Mouse (Mus musculus): ENCODE data around the gene Ptpn12.

Gene Ptpn12

GRCm38 (mm10) chr5:21032626-21033025, 23.1 kb downstream of the Ptpn12 start:
- no peak for ATAC-seq (ENCODE audit: insufficient number of reproducible peaks, low FRiP score, low TSS enrichment)

GRCm38 (mm10) chr5:21030226-21030625, 25.5 kb downstream of the Ptpn12 start:
- ATAC-seq (ENCODE audit: insufficient number of reproducible peaks, low FRiP score, low TSS enrichment) = no peak

GRCm38 (mm10) chr5:21017075-21017474, 38.6 kb downstream of the Ptpn12 start:
- no peak for ATAC-seq (ENCODE audit: insufficient number of reproducible peaks, low FRiP score, low TSS enrichment)

GRCm38 (mm10) chr5:21010908-21011307, 44.8 kb downstream of the Ptpn12 start:
- ATAC-seq (ENCODE audit: insufficient number of reproducible peaks, low FRiP score, low TSS enrichment) = no peak

- no peak for ATAC-seq (ENCODE audit: insufficient number of reproducible peaks, low FRiP score, low TSS enrichment)
These were observed 53.0 kb downstream of the Ptpn12 start for GRCm38 (mm10) chr5:21002723-21003122.

GRCm38 (mm10) chr5:21001622-21002315, 53.9 kb downstream of the Ptpn12 start:
- ATAC-seq (ENCODE audit: insufficient number of reproducible peaks, low FRiP score, low TSS enrichment) = no peak

GRCm38 (mm10) chr5:20998427-20998826, 57.3 kb downstream of the Ptpn12 start:
- ATAC-seq (ENCODE audit: insufficient number of reproducible peaks, low FRiP score, low TSS enrichment) = no peak

- no peak for ATAC-seq (ENCODE audit: insufficient number of reproducible peaks, low FRiP score, low TSS enrichment)
These were observed 58.2 kb downstream of the Ptpn12 start for GRCm38 (mm10) chr5:20997555-20997954.

GRCm38 (mm10) chr5:20990062-20990809, 65.5 kb downstream of the Ptpn12 start:
- no peak for ATAC-seq (ENCODE audit: insufficient number of reproducible peaks, low FRiP score, low TSS enrichment)

- ATAC-seq (ENCODE audit: insufficient number of reproducible peaks, low FRiP score, low TSS enrichment) = no peak
These were observed 69.4 kb downstream of the Ptpn12 start for GRCm38 (mm10) chr5:20986271-20986670.

- ATAC-seq (ENCODE audit: insufficient number of reproducible peaks, low FRiP score, low TSS enrichment) = no peak
These were observed 72.2 kb downstream of the Ptpn12 start for GRCm38 (mm10) chr5:20983505-20983904.

- ATAC-seq (ENCODE audit: insufficient number of reproducible peaks, low FRiP score, low TSS enrichment) = no peak
These were observed 81.0 kb downstream of the Ptpn12 start for GRCm38 (mm10) chr5:20974690-20975089.

- no peak for ATAC-seq (ENCODE audit: insufficient number of reproducible peaks, low FRiP score, low TSS enrichment)
These were observed 81.7 kb downstream of the Ptpn12 start for GRCm38 (mm10) chr5:20973999-20974398.

- ATAC-seq (ENCODE audit: insufficient number of reproducible peaks, low FRiP score, low TSS enrichment) = no peak
These were observed 82.6 kb downstream of the Ptpn12 start for GRCm38 (mm10) chr5:20973069-20973468.

GRCm38 (mm10) chr5:20968963-20969362, 86.7 kb downstream of the Ptpn12 start:
- peak; percentile 31; the same call in 1 of the 2 replicates for ATAC-seq (ENCODE audit: insufficient number of reproducible peaks, low FRiP score, low TSS enrichment)

GRCm38 (mm10) chr5:20968493-20968892, 87.2 kb downstream of the Ptpn12 start:
- ATAC-seq (ENCODE audit: insufficient number of reproducible peaks, low FRiP score, low TSS enrichment) = no peak

- ATAC-seq (ENCODE audit: insufficient number of reproducible peaks, low FRiP score, low TSS enrichment) = no peak
These were observed 87.8 kb downstream of the Ptpn12 start for GRCm38 (mm10) chr5:20967942-20968341.

- ATAC-seq (ENCODE audit: insufficient number of reproducible peaks, low FRiP score, low TSS enrichment) = no peak
These were observed 91.3 kb downstream of the Ptpn12 start for GRCm38 (mm10) chr5:20964446-20964845.

GRCm38 (mm10) chr5:20963295-20963694, 92.4 kb downstream of the Ptpn12 start:
- ATAC-seq (ENCODE audit: insufficient number of reproducible peaks, low FRiP score, low TSS enrichment) = no peak

- ATAC-seq (ENCODE audit: insufficient number of reproducible peaks, low FRiP score, low TSS enrichment) = no peak
These were observed 94.8 kb downstream of the Ptpn12 start for GRCm38 (mm10) chr5:20960927-20961326.

GRCm38 (mm10) chr5:20956298-20956697, 99.4 kb downstream of the Ptpn12 start, which contains the start of gene Rsbn1l:
TSS of gene Rsbn1l (minus strand) at chr5:20956398.
- no peak for ATAC-seq (ENCODE audit: insufficient number of reproducible peaks, low FRiP score, low TSS enrichment)
